Mouse (Mus musculus) hindbrain, embryonic 12.5 days (tissue): ENCODE measurements around the gene Mtr. TPM values are rescaled to one million over a fixed set of nuclear protein-coding genes. Genes with fewer than 3 reads are reported as not detected.
"Not testable (repeated sequence)": the region's sequence is repeated elsewhere in the genome, so short reads cannot be mapped to it uniquely, and the experiment has no call there.

Experiments used
- ATAC-seq: fragments of 200-750 bp; cut with Nextera tagmentation; 2 replicates; pipeline ENCODE4 v1.8.0; 2017; ENCODE audit warnings: moderate TSS enrichment; ENCODE audit not compliant: low FRiP score
- H3K27ac ChIP-seq: fragments of 300-500 bp; sonication (generic); 2 replicates; pipeline ENCODE4 v1.5.1; 2016; ENCODE audit warnings: mild to moderate bottlenecking
- H3K27me3 ChIP-seq: fragments of 300-500 bp; sonication (generic); 2 replicates; pipeline ENCODE4 v1.6.1; 2016; ENCODE audit warnings: mild to moderate bottlenecking
- H3K36me3 ChIP-seq: fragments of 300-500 bp; sonication (generic); 2 replicates; pipeline ENCODE4 v1.6.1; 2016; ENCODE audit warnings: mild to moderate bottlenecking
- H3K4me1 ChIP-seq: fragments of 300-500 bp; sonication (generic); 2 replicates; pipeline ENCODE4 v1.6.1; 2016
- H3K4me2 ChIP-seq: fragments of 300-500 bp; sonication (generic); replicated peaks from 2 replicates; pipeline ENCODE4 v1.6.1; 2016; ENCODE audit warnings: mild to moderate bottlenecking
- H3K4me3 ChIP-seq: fragments of 300-500 bp; sonication (generic); 2 replicates; pipeline ENCODE4 v1.5.1; 2016; ENCODE audit warnings: mild to moderate bottlenecking
- H3K9ac ChIP-seq: fragments of 300-500 bp; sonication (generic); 2 replicates; pipeline ENCODE4 v1.6.1; 2016; ENCODE audit warnings: mild to moderate bottlenecking, moderate library complexity
- H3K9me3 ChIP-seq: fragments of 300-500 bp; sonication (generic); replicated peaks from 2 replicates; pipeline ENCODE4 v1.6.1; 2016; ENCODE audit warnings: mild to moderate bottlenecking
- WGBS: fragments of 180-500 bp; shearing (Covaris S2); methylation state at CpG from one replicate; pipeline ENCODE4 v1.1.7; 2016; 5-methylcytosine and 5-hydroxymethylcytosine counted together
- polyA plus RNA-seq: library from polyadenylated mRNA; unstranded; fragments of >200 nt; fragmentation: Nextera tagmentation; extraction: Ambion mirVana; gene quantifications from 2 replicates; pipeline ENCODE4 v1.2.1, GENCODE M21; 2016

Mtr gene
- polyA plus RNA-seq, 1 experiment from 2014 or later, result 11.7 TPM

- 36% methylated on average over 16 of the region's 16 CpGs for WGBS
- Histone ChIP-seq H3K9ac (no peak overlapping the region), H3K4me2 (no peak overlapping the region), H3K36me3 (no peaks in the 10 kb centered on the region), H3K4me3 (no peak overlapping the region), H3K27ac (no peak overlapping the region), H3K9me3 (no peaks in the 10 kb centered on the region), H3K27me3 (no peaks in the 10 kb centered on the region), H3K4me1 (no peaks in the 10 kb centered on the region)
- 0 out of 2 replicates have a peak, but pooled peaks have one; percentile 35 for ATAC-seq
Measured at GRCm38 (mm10) chr13:12175988-12176736, 81.8 kb downstream of the Mtr start.

- Histone ChIP-seq H3K9me3 (no peaks in the 10 kb centered on the region), H3K27me3 (no peaks in the 10 kb centered on the region), H3K4me1 (peaks cover 5% of the 10 kb centered on the region; the same call in 1 of the 2 replicates), H3K36me3 (no peaks in the 10 kb centered on the region), H3K27ac (no peak overlapping the region), H3K9ac (no peak overlapping the region), H3K4me2 (no peak overlapping the region), H3K4me3 (no peak overlapping the region)
- no peak for ATAC-seq
- WGBS, result 81% methylated on average over 9 of the region's 9 CpGs
Measured at GRCm38 (mm10) chr13:12167276-12167675, 90.6 kb downstream of the Mtr start.

GRCm38 (mm10) chr13:12166386-12166785 is 91.5 kb downstream of the Mtr start:
- no peaks in the 10 kb centered on the region for H3K36me3 ChIP-seq
- peaks cover 5% of the 10 kb centered on the region; the same call in 1 of the 2 replicates for H3K4me1 ChIP-seq
- 14% methylated on average over 6 of the region's 6 CpGs for WGBS
- H3K4me3 ChIP-seq, result no peak overlapping the region
- H3K9ac ChIP-seq, result no peak overlapping the region
- no peaks in the 10 kb centered on the region for H3K9me3 ChIP-seq
- no peak for ATAC-seq
- no peaks in the 10 kb centered on the region for H3K27me3 ChIP-seq
- no peak overlapping the region for H3K27ac ChIP-seq
- no peak overlapping the region for H3K4me2 ChIP-seq

- Histone ChIP-seq H3K4me3 (no peak overlapping the region), H3K9me3 (no peaks in the 10 kb centered on the region), H3K4me1 (peaks cover 5% of the 10 kb centered on the region; the same call in 1 of the 2 replicates), H3K4me2 (no peak overlapping the region), H3K36me3 (no peaks in the 10 kb centered on the region), H3K9ac (no peak overlapping the region), H3K27ac (no peak overlapping the region), H3K27me3 (no peaks in the 10 kb centered on the region)
- ATAC-seq, result no peak
- 62% methylated on average over 8 of the region's 8 CpGs for WGBS
Measured at GRCm38 (mm10) chr13:12165461-12166058, 92.4 kb downstream of the Mtr start.

- no peak overlapping the region for H3K27ac ChIP-seq
- no peaks in the 10 kb centered on the region for H3K9me3 ChIP-seq
- ATAC-seq, result no peak
- H3K4me3 ChIP-seq, result no peak overlapping the region
- H3K36me3 ChIP-seq, result no peaks in the 10 kb centered on the region
- H3K4me2 ChIP-seq, result no peak overlapping the region
- H3K9ac ChIP-seq, result no peak overlapping the region
- WGBS, result 88% methylated on average over 4 of the region's 4 CpGs
- H3K27me3 ChIP-seq, result no peaks in the 10 kb centered on the region
- H3K4me1 ChIP-seq, result peaks cover 17% of the 10 kb centered on the region
Measured at GRCm38 (mm10) chr13:12162457-12162856, 95.5 kb downstream of the Mtr start.

GRCm38 (mm10) chr13:12160121-12160475 is 97.8 kb downstream of the Mtr start:
- Histone ChIP-seq H3K4me3 (no peak overlapping the region), H3K9ac (no peak overlapping the region), H3K36me3 (no peaks in the 10 kb centered on the region), H3K4me1 (peaks cover 12% of the 10 kb centered on the region), H3K4me2 (no peak overlapping the region), H3K27ac (no peak overlapping the region), H3K9me3 (no peaks in the 10 kb centered on the region), H3K27me3 (no peaks in the 10 kb centered on the region)
- no peak for ATAC-seq
- 88% methylated on average over 3 of the region's 3 CpGs for WGBS

- H3K4me2 ChIP-seq, result no peak overlapping the region
- peak; percentile 55; the same call in 1 of the 2 replicates for ATAC-seq
- no peaks in the 10 kb centered on the region for H3K27me3 ChIP-seq
- WGBS, result 61% methylated on average over 9 of the region's 9 CpGs
- no peak overlapping the region for H3K27ac ChIP-seq
- no peak overlapping the region for H3K9ac ChIP-seq
- H3K4me3 ChIP-seq, result no peak overlapping the region
- peaks cover 12% of the 10 kb centered on the region for H3K4me1 ChIP-seq
- no peaks in the 10 kb centered on the region for H3K9me3 ChIP-seq
- no peaks in the 10 kb centered on the region for H3K36me3 ChIP-seq
Measured at GRCm38 (mm10) chr13:12159288-12160120, 98.4 kb downstream of the Mtr start.

GRCm38 (mm10) chr13:12153922-12154321 is 104.0 kb downstream of the Mtr start:
- H3K27ac ChIP-seq, result no peak overlapping the region

GRCm38 (mm10) chr13:12146918-12147507 is 110.9 kb downstream of the Mtr start:
- 80% methylated on average over 6 of the region's 6 CpGs for WGBS
- no peak for ATAC-seq
- H3K36me3 ChIP-seq, result no peaks in the 10 kb centered on the region

More at GRCm38 (mm10) chr13:12153922-12154321, 104.0 kb downstream of the Mtr start:
- H3K4me3 ChIP-seq, result no peak overlapping the region
- no peaks in the 10 kb centered on the region for H3K9me3 ChIP-seq
- no peaks in the 10 kb centered on the region for H3K4me1 ChIP-seq
- no peak overlapping the region for H3K9ac ChIP-seq
- H3K36me3 ChIP-seq, result no peaks in the 10 kb centered on the region
- H3K4me2 ChIP-seq, result no peak overlapping the region
- H3K27me3 ChIP-seq, result no peaks in the 10 kb centered on the region
- 76% methylated on average over 11 of the region's 11 CpGs for WGBS
- no peak for ATAC-seq

GRCm38 (mm10) chr13:12146402-12146801 is 111.5 kb downstream of the Mtr start:
- H3K4me3 ChIP-seq, result no peak overlapping the region
- 78% methylated on average over 2 of the region's 2 CpGs for WGBS
- no peak overlapping the region for H3K4me2 ChIP-seq
- no peaks in the 10 kb centered on the region for H3K9me3 ChIP-seq
- no peaks in the 10 kb centered on the region for H3K36me3 ChIP-seq
- H3K27me3 ChIP-seq, result no peaks in the 10 kb centered on the region
- H3K4me1 ChIP-seq, result no peaks in the 10 kb centered on the region
- no peak overlapping the region for H3K27ac ChIP-seq
- H3K9ac ChIP-seq, result no peak overlapping the region
- ATAC-seq, result no peak

More at GRCm38 (mm10) chr13:12146918-12147507, 110.9 kb downstream of the Mtr start:
- no peak overlapping the region for H3K4me3 ChIP-seq
- H3K27ac ChIP-seq, result no peak overlapping the region
- H3K9ac ChIP-seq, result no peak overlapping the region
- no peaks in the 10 kb centered on the region for H3K9me3 ChIP-seq
- H3K27me3 ChIP-seq, result no peaks in the 10 kb centered on the region
- no peak overlapping the region for H3K4me2 ChIP-seq
- H3K4me1 ChIP-seq, result no peaks in the 10 kb centered on the region

- Histone ChIP-seq H3K4me2 (no peak overlapping the region), H3K27ac (no peak overlapping the region), H3K9me3 (no peaks in the 10 kb centered on the region), H3K4me1 (no peaks in the 10 kb centered on the region), H3K27me3 (no peaks in the 10 kb centered on the region), H3K36me3 (no peaks in the 10 kb centered on the region), H3K4me3 (no peak overlapping the region), H3K9ac (no peak overlapping the region)
- ATAC-seq, result no peak
- WGBS, result 91% methylated on average over 5 of the region's 5 CpGs
Measured at GRCm38 (mm10) chr13:12143347-12143746, 114.6 kb downstream of the Mtr start.

- not testable (repeated sequence) for H3K27me3 ChIP-seq, ATAC-seq
- WGBS, result 88% methylated on average over 10 of the region's 10 CpGs
Measured at GRCm38 (mm10) chr13:12136461-12136860, 121.5 kb downstream of the Mtr start.

More at GRCm38 (mm10) chr13:12136461-12136860, 121.5 kb downstream of the Mtr start:
- not testable (repeated sequence) for H3K9ac ChIP-seq, H3K4me3 ChIP-seq, H3K36me3 ChIP-seq, H3K4me1 ChIP-seq, H3K9me3 ChIP-seq, H3K27ac ChIP-seq, H3K4me2 ChIP-seq
